Mouse (Mus musculus) hindbrain, embryonic 16.5 days (tissue): ENCODE measurements around the gene Plac8. TPM values are rescaled to one million over a fixed set of nuclear protein-coding genes. Genes with fewer than 3 reads are reported as not detected.

Experiments used
- ATAC-seq: fragments of 200-750 bp; cut with Nextera tagmentation; 2 replicates; pipeline ENCODE4 v1.8.0; 2017; ENCODE audit warnings: moderate TSS enrichment, moderate library complexity
- H3K27ac ChIP-seq: fragments of 300-500 bp; sonication (generic); 2 replicates; pipeline ENCODE4 v1.5.1; 2014; ENCODE audit warnings: low read depth, mild to moderate bottlenecking, control low read depth, low read length, moderate library complexity
- H3K27me3 ChIP-seq: fragments of 300-500 bp; sonication (generic); replicated peaks from 2 replicates; pipeline ENCODE4 v1.6.1; 2014; ENCODE audit warnings: low read length; ENCODE audit not compliant: control insufficient read depth, insufficient read depth
- H3K36me3 ChIP-seq: fragments of 300-500 bp; sonication (generic); 2 replicates; pipeline ENCODE4 v1.6.1; 2014; ENCODE audit warnings: mild to moderate bottlenecking, low read length, moderate library complexity, mixed read lengths; ENCODE audit not compliant: control insufficient read depth, insufficient read depth
- H3K4me1 ChIP-seq: fragments of 300-500 bp; sonication (generic); 2 replicates; pipeline ENCODE4 v1.6.1; 2014; ENCODE audit warnings: low read depth, low read length; ENCODE audit not compliant: control insufficient read depth, insufficient read depth
- H3K4me2 ChIP-seq: fragments of 300-500 bp; sonication (generic); 2 replicates; pipeline ENCODE4 v1.6.1; 2014; ENCODE audit warnings: mild to moderate bottlenecking, low read length, control low read depth, moderate library complexity
- H3K4me3 ChIP-seq: fragments of 300-500 bp; sonication (generic); 2 replicates; pipeline ENCODE4 v1.5.1; 2014; ENCODE audit warnings: mild to moderate bottlenecking, low read length, control low read depth, moderate library complexity
- H3K9ac ChIP-seq: fragments of 300-500 bp; sonication (generic); 2 replicates; pipeline ENCODE4 v1.6.1; 2014; ENCODE audit warnings: low read depth, mild to moderate bottlenecking, control low read depth, low read length, moderate library complexity
- H3K9me3 ChIP-seq: fragments of 300-500 bp; sonication (generic); 2 replicates; pipeline ENCODE4 v1.6.1; 2014; ENCODE audit warnings: mild to moderate bottlenecking, low read length, moderate library complexity; ENCODE audit not compliant: control insufficient read depth
- WGBS: fragments of 180-500 bp; shearing (Covaris S2); extraction: QIAGEN DNeasy Blood & Tissue Kit; methylation state at CpG from one replicate; pipeline ENCODE4 v1.1.7; 2014; 5-methylcytosine and 5-hydroxymethylcytosine counted together
- polyA plus RNA-seq: library from polyadenylated mRNA; unstranded; fragments of >200 nt; fragmentation: Nextera tagmentation; extraction: Ambion mirVana; gene quantifications from 2 replicates; pipeline ENCODE4 v1.2.1, GENCODE M21; 2015

Gene Plac8
- 0.65 and 0.66 TPM in 2 replicates for polyA plus RNA-seq

GRCm38 (mm10) chr5:100572069-100572468 is at the start of gene Plac8:
Gene Plac8, minus strand, starts transcription at chr5:100572245.
- Histone ChIP-seq H3K4me1 (no peaks in the 10 kb centered on the region), H3K27me3 (no peaks in the 10 kb centered on the region), H3K9ac (no peak within 1 kb of the TSS), H3K9me3 (no peaks in the 10 kb centered on the region), H3K27ac (no peak within 1 kb of the TSS), H3K36me3 (no peaks in the 10 kb centered on the region), H3K4me3 (no peak within 1 kb of the TSS), H3K4me2 (no peak within 1 kb of the TSS)
- 42% methylated on average over 7 of the region's 7 CpGs for WGBS
- no peak for ATAC-seq

GRCm38 (mm10) chr5:100620952-100621351 is 48.9 kb upstream of the Plac8 start:
- no peak for ATAC-seq
- 81% methylated on average over 9 of the region's 9 CpGs for WGBS

GRCm38 (mm10) chr5:100619586-100620275 is 47.7 kb upstream of the Plac8 start:
- no peak for ATAC-seq
- H3K27ac ChIP-seq = no peak overlapping the region
- 87% methylated on average over 15 of the region's 15 CpGs for WGBS
- H3K4me1 ChIP-seq = no peaks in the 10 kb centered on the region
- no peak overlapping the region for H3K9ac ChIP-seq
- no peak overlapping the region for H3K4me3 ChIP-seq
- no peak overlapping the region for H3K4me2 ChIP-seq
- H3K36me3 ChIP-seq = no peaks in the 10 kb centered on the region
- H3K9me3 ChIP-seq = no peaks in the 10 kb centered on the region
- H3K27me3 ChIP-seq = no peaks in the 10 kb centered on the region

More at GRCm38 (mm10) chr5:100620952-100621351, 48.9 kb upstream of the Plac8 start:
- H3K4me1 ChIP-seq = no peaks in the 10 kb centered on the region
- no peak overlapping the region for H3K4me2 ChIP-seq
- H3K36me3 ChIP-seq = no peaks in the 10 kb centered on the region
- no peak overlapping the region for H3K27ac ChIP-seq
- no peaks in the 10 kb centered on the region for H3K9me3 ChIP-seq
- H3K9ac ChIP-seq = no peak overlapping the region
- no peak overlapping the region for H3K4me3 ChIP-seq
- no peaks in the 10 kb centered on the region for H3K27me3 ChIP-seq

- Histone ChIP-seq H3K9me3 (no peaks in the 10 kb centered on the region), H3K27ac (no peak overlapping the region), H3K9ac (no peak overlapping the region), H3K4me2 (no peak overlapping the region), H3K4me3 (no peak overlapping the region), H3K27me3 (no peaks in the 10 kb centered on the region), H3K36me3 (no peaks in the 10 kb centered on the region), H3K4me1 (no peaks in the 10 kb centered on the region)
- no peak for ATAC-seq
- 87% methylated on average over 17 of the region's 17 CpGs for WGBS
Measured at GRCm38 (mm10) chr5:100613896-100614768, 42.1 kb upstream of the Plac8 start.

- Histone ChIP-seq H3K27me3 (no peaks in the 10 kb centered on the region), H3K9me3 (no peaks in the 10 kb centered on the region), H3K36me3 (no peaks in the 10 kb centered on the region), H3K27ac (no peak overlapping the region), H3K4me3 (no peak overlapping the region), H3K4me2 (no peak overlapping the region), H3K9ac (no peak overlapping the region), H3K4me1 (no peaks in the 10 kb centered on the region)
- WGBS = 87% methylated on average over 9 of the region's 9 CpGs
- no peak for ATAC-seq
Measured at GRCm38 (mm10) chr5:100607868-100608267, 35.8 kb upstream of the Plac8 start.

- no peak for ATAC-seq
- Histone ChIP-seq H3K4me3 (no peak overlapping the region), H3K9ac (no peak overlapping the region), H3K4me2 (no peak overlapping the region), H3K4me1 (no peaks in the 10 kb centered on the region), H3K27me3 (no peaks in the 10 kb centered on the region), H3K36me3 (no peaks in the 10 kb centered on the region), H3K9me3 (no peaks in the 10 kb centered on the region), H3K27ac (no peak overlapping the region)
- 71% methylated on average over 4 of the region's 4 CpGs for WGBS
Measured at GRCm38 (mm10) chr5:100607090-100607762, 35.2 kb upstream of the Plac8 start.

- Histone ChIP-seq H3K9ac (no peak overlapping the region), H3K36me3 (no peaks in the 10 kb centered on the region), H3K27ac (0 out of 2 replicates have a peak overlapping the region, but pooled peaks have one; percentile 18), H3K4me3 (no peak overlapping the region), H3K4me2 (peak overlapping the region; percentile 21; the same call in 1 of the 2 replicates), H3K9me3 (no peaks in the 10 kb centered on the region), H3K27me3 (no peaks in the 10 kb centered on the region), H3K4me1 (no peaks in the 10 kb centered on the region)
- 53% methylated on average over 9 of the region's 9 CpGs for WGBS
- no peak for ATAC-seq
Measured at GRCm38 (mm10) chr5:100605828-100606229, 33.8 kb upstream of the Plac8 start.

GRCm38 (mm10) chr5:100604061-100604460 is 32.0 kb upstream of the Plac8 start:
- WGBS = 77% methylated on average over 4 of the region's 4 CpGs
- no peak overlapping the region for H3K4me3 ChIP-seq
- H3K4me1 ChIP-seq = no peaks in the 10 kb centered on the region
- no peaks in the 10 kb centered on the region for H3K36me3 ChIP-seq
- no peak for ATAC-seq
- H3K27ac ChIP-seq = no peak overlapping the region
- H3K9me3 ChIP-seq = no peaks in the 10 kb centered on the region
- no peak overlapping the region for H3K9ac ChIP-seq
- H3K27me3 ChIP-seq = no peaks in the 10 kb centered on the region
- no peak overlapping the region for H3K4me2 ChIP-seq

- H3K27ac ChIP-seq = no peak overlapping the region
- H3K4me3 ChIP-seq = no peak overlapping the region
- no peak overlapping the region for H3K4me2 ChIP-seq
- H3K9me3 ChIP-seq = no peaks in the 10 kb centered on the region
- WGBS = 88% methylated on average over 2 of the region's 2 CpGs
- H3K27me3 ChIP-seq = no peaks in the 10 kb centered on the region
- ATAC-seq = no peak
- H3K36me3 ChIP-seq = no peaks in the 10 kb centered on the region
- no peak overlapping the region for H3K9ac ChIP-seq
- no peaks in the 10 kb centered on the region for H3K4me1 ChIP-seq
Measured at GRCm38 (mm10) chr5:100601864-100602263, 29.8 kb upstream of the Plac8 start.
